Mouse (Mus musculus) forebrain, embryonic 15.5 days (tissue): ENCODE measurements around the gene Ep400. TPM values are rescaled to one million over a fixed set of nuclear protein-coding genes. Genes with fewer than 3 reads are reported as not detected.
"Not testable (repeated sequence)": the region's sequence is repeated elsewhere in the genome, so short reads cannot be mapped to it uniquely, and the experiment has no call there.

Experiments used
- ATAC-seq: fragments of 200-750 bp; cut with Nextera tagmentation; replicated peaks from 2 replicates; pipeline ENCODE4 v1.8.0; 2017; ENCODE audit warnings: mild to moderate bottlenecking, moderate TSS enrichment, moderate library complexity
- H3K27ac ChIP-seq: fragments of 300-500 bp; sonication (generic); replicated peaks from 2 replicates; pipeline ENCODE4 v1.5.1; 2015; ENCODE audit warnings: mild to moderate bottlenecking, inconsistent platforms
- H3K27me3 ChIP-seq: fragments of 300-500 bp; sonication (generic); 2 replicates; pipeline ENCODE4 v1.6.1; 2015; ENCODE audit warnings: inconsistent platforms
- H3K36me3 ChIP-seq: fragments of 300-500 bp; sonication (generic); 2 replicates; pipeline ENCODE4 v1.6.1; 2015; ENCODE audit warnings: mild to moderate bottlenecking, inconsistent platforms
- H3K4me1 ChIP-seq: fragments of 300-500 bp; sonication (generic); 2 replicates; pipeline ENCODE4 v1.6.1; 2015; ENCODE audit warnings: inconsistent platforms
- H3K4me2 ChIP-seq: fragments of 300-500 bp; sonication (generic); replicated peaks from 2 replicates; pipeline ENCODE4 v1.6.1; 2015; ENCODE audit warnings: mild to moderate bottlenecking, inconsistent platforms
- H3K4me3 ChIP-seq: fragments of 300-500 bp; sonication (generic); 2 replicates; pipeline ENCODE4 v1.5.1; 2015; ENCODE audit warnings: mild to moderate bottlenecking, inconsistent platforms
- H3K9ac ChIP-seq: fragments of 300-500 bp; sonication (generic); replicated peaks from 2 replicates; pipeline ENCODE4 v1.6.1; 2015; ENCODE audit warnings: mild to moderate bottlenecking, inconsistent platforms
- H3K9me3 ChIP-seq: fragments of 300-500 bp; sonication (generic); 2 replicates; pipeline ENCODE4 v1.6.1; 2016; ENCODE audit warnings: inconsistent platforms
- WGBS: fragments of 180-500 bp; shearing (Covaris S2); methylation state at CpG from one replicate; pipeline ENCODE4 v1.1.7; 2015; ENCODE audit warnings: mixed read lengths; 5-methylcytosine and 5-hydroxymethylcytosine counted together
- polyA plus RNA-seq: library from polyadenylated mRNA; unstranded; fragments of >200 nt; fragmentation: Nextera tagmentation; extraction: Ambion mirVana; gene quantifications from 2 replicates; pipeline ENCODE4 v1.2.1, GENCODE M21; 2015

Gene Ep400
- polyA plus RNA-seq, 1 experiment from 2014 or later: 56.6 TPM

DNA sequence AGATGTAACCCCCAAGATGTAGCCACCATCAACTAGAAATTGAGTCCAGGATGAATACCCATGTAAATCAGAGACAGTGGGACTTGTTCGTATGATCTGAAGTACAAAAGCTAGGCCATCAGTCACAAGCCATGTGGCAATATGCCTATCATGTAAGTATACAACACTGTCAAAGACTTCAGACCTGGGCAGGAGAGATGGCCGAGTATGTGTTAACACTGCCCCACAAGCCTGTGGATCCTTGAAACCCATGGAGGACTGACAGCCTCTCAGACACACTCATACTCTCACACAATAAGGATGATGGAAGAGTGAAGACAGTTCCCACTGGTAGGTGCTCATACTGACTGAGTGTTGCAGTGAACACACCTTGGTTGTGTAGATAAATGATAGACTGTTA lies 5.6 kb upstream of the Ep400 start:
- H3K9ac ChIP-seq: no peak overlapping the region
- H3K4me1 ChIP-seq: peaks cover 21% of the 10 kb centered on the region
- H3K4me3 ChIP-seq: no peak overlapping the region
- H3K4me2 ChIP-seq: no peak overlapping the region
- H3K9me3 ChIP-seq: no peaks in the 10 kb centered on the region
- no peaks in the 10 kb centered on the region for H3K27me3 ChIP-seq
- no peak for ATAC-seq
- H3K36me3 ChIP-seq: peaks cover 14% of the 10 kb centered on the region
- WGBS: 96% methylated on average over 2 of the region's 2 CpGs
- no peak overlapping the region for H3K27ac ChIP-seq

DNA sequence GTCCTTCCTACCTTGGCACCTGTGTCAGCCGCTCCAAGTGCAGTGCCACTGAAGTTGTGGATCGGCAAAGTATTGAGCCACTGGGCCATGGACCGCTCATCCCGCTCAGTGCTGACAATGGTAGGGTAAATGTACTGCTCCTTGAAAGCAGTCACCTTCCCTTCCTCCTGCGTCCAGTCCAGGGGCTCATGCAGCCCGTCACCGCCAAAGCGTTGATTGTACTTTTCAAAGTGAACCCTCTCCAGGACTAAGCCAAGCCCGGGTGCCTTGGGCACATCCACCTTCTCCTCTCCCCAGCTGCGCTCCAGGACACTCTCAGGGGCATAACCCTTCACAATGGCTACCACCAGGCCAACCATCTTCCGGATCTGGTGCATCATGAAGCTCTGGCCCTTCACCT lies 4.0 kb upstream of the Ep400 start:
- H3K27me3 ChIP-seq: no peaks in the 10 kb centered on the region
- no peak overlapping the region for H3K4me3 ChIP-seq
- no peak for ATAC-seq
- peaks cover 14% of the 10 kb centered on the region for H3K36me3 ChIP-seq
- no peak overlapping the region for H3K4me2 ChIP-seq
- no peaks in the 10 kb centered on the region for H3K9me3 ChIP-seq
- 96% methylated on average over 11 of the region's 11 CpGs for WGBS
- peaks cover 13% of the 10 kb centered on the region for H3K4me1 ChIP-seq
- no peak overlapping the region for H3K27ac ChIP-seq
- H3K9ac ChIP-seq: no peak overlapping the region

DNA sequence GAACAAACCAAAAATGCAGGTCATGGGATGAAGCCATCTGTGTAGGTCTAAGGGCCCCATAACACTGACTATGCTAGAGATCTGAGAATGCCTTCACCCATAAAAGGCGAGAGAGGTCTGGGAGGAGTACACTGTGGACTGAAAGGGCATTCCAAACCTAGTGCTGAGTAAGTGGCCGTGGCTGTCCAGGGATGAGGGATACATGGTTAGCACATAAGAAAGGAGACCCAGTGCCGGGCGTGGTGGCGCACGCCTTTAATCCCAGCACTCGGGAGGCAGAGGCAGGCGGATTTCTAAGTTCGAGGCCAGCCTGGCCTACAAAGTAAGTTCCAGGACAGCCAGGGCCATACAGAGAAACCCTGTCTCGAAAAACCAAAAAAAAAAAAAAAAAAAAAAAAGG lies 2.4 kb upstream of the Ep400 start:
- ATAC-seq, H3K4me3 ChIP-seq, H3K9me3 ChIP-seq, H3K27me3 ChIP-seq, H3K9ac ChIP-seq, H3K27ac ChIP-seq, H3K4me2 ChIP-seq: not testable (repeated sequence)
- 95% methylated on average over 9 of the region's 10 CpGs for WGBS
- Histone ChIP-seq H3K36me3 (peaks cover 14% of the 10 kb centered on the region), H3K4me1 (peaks cover 22% of the 10 kb centered on the region)

DNA sequence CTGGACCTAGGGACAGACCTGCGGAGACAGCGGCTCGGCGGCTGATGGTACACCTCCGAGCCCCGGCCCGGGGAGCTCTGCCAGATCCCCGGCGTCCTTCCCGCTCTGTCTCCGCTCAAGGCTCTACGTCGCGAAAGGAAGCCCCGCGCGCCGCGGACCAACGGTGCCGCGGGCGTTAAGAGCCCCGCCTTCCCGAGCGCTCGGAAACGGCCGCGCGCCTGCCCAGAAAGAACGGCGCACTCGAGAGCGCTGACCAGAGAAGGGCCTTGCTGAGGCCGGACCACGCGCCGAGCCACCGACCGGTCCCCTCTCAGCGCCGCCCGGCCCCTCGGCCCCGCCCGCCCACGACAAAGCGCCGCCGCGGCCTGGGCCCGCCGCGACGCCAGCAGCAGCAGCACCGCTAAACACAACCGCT lies 479 bp downstream of the Ep400 start:
- under 1% methylated on average over 56 of the region's 58 CpGs for WGBS
- Histone ChIP-seq H3K27me3 (no peaks in the 10 kb centered on the region), H3K9ac (peak overlapping the region; percentile 95), H3K4me3 (peak overlapping the region; percentile 91), H3K9me3 (no peaks in the 10 kb centered on the region), H3K27ac (peak overlapping the region; percentile 96), H3K4me2 (peak overlapping the region; percentile 61), H3K36me3 (peaks cover 10% of the 10 kb centered on the region), H3K4me1 (peaks cover 29% of the 10 kb centered on the region)
- ATAC-seq: no peak

- Histone ChIP-seq H3K27me3 (no peaks in the 10 kb centered on the region), H3K9me3 (no peaks in the 10 kb centered on the region), H3K36me3 (peaks cover 2% of the 10 kb centered on the region), H3K4me1 (peaks cover 29% of the 10 kb centered on the region), H3K27ac (no peak overlapping the region), H3K4me3 (peak overlapping the region; percentile 91), H3K9ac (peak overlapping the region; percentile 95), H3K4me2 (peak overlapping the region; percentile 61)
- 59% methylated on average over 4 of the region's 4 CpGs for WGBS
- ATAC-seq: no peak
These were observed 1.2 kb downstream of the Ep400 start for GRCm38 (mm10) chr5:110769272-110769671.

GRCm38 (mm10) chr5:110763890-110764289 lies 6.6 kb downstream of the Ep400 start:
- H3K4me3 ChIP-seq: no peak overlapping the region
- H3K9ac ChIP-seq: no peak overlapping the region
- H3K27me3 ChIP-seq: no peaks in the 10 kb centered on the region
- no peak overlapping the region for H3K4me2 ChIP-seq
- H3K4me1 ChIP-seq: peaks cover 17% of the 10 kb centered on the region
- no peak for ATAC-seq
- WGBS: 96% methylated on average over 8 of the region's 8 CpGs
- no peaks in the 10 kb centered on the region for H3K36me3 ChIP-seq
- no peak overlapping the region for H3K27ac ChIP-seq
- H3K9me3 ChIP-seq: no peaks in the 10 kb centered on the region

GRCm38 (mm10) chr5:110745021-110745420 lies 25.5 kb downstream of the Ep400 start:
- no peak for ATAC-seq
- WGBS: 72% methylated on average over 1 of the region's 1 CpGs
- no peak overlapping the region for H3K9ac ChIP-seq

DNA sequence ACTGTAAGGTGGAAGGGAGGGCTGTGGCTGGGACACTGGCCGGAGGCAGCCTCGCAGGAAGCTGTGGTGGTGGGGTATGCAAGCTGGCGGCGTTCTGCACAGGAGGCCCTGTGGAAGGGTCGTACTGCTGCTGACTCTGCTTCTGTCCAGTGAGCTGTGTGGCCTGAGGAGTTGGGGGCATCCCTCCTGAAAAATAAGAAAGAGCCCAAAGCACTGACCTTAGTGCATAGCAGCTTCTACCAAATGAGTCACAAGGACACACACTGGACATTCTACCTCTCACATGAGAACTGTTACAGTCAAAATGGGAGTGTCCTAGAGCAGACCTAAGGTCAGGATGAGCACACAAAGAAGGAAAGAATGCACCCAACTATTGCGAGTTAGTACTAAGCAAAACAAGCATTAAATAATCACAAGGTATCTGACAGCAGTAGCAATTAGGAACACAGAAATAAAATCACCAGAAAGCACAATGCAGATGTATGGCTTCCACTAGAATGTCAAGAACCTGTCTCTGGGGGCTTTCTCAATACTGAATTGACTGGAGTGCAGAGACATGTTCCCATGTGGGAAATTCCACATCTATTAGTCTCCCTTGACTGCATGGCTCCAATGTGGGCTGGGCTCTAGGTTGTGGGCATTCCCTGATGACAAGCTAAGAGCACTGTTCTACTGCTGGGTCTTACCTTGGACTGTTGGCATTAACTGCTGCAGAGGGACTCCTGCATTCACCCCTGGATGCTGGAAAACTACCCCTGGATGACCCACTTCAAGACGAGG lies 30.8 kb downstream of the Ep400 start:
- 94% methylated on average over 7 of the region's 7 CpGs for WGBS
- Histone ChIP-seq H3K27ac (no peak overlapping the region), H3K9ac (no peak overlapping the region), H3K4me3 (no peak overlapping the region), H3K4me1 (no peaks in the 10 kb centered on the region), H3K9me3 (no peaks in the 10 kb centered on the region), H3K36me3 (peaks cover 43% of the 10 kb centered on the region), H3K27me3 (no peaks in the 10 kb centered on the region), H3K4me2 (no peak overlapping the region)
- no peak for ATAC-seq

More at GRCm38 (mm10) chr5:110745021-110745420, 25.5 kb downstream of the Ep400 start:
- Histone ChIP-seq H3K4me2 (no peak overlapping the region), H3K4me3 (no peak overlapping the region), H3K27me3 (no peaks in the 10 kb centered on the region), H3K36me3 (0 out of 2 replicates have a peak, but pooled peaks cover 3% of the 10 kb centered on the region), H3K27ac (no peak overlapping the region), H3K9me3 (no peaks in the 10 kb centered on the region), H3K4me1 (no peaks in the 10 kb centered on the region)

- no peaks in the 10 kb centered on the region for H3K9me3 ChIP-seq
- H3K27ac ChIP-seq: no peak overlapping the region
- 100% methylated on average over 1 of the region's 1 CpGs for WGBS
- H3K4me1 ChIP-seq: no peaks in the 10 kb centered on the region
- H3K27me3 ChIP-seq: no peaks in the 10 kb centered on the region
- H3K36me3 ChIP-seq: peaks cover 76% of the 10 kb centered on the region
- no peak overlapping the region for H3K4me2 ChIP-seq
- no peak for ATAC-seq
- no peak overlapping the region for H3K9ac ChIP-seq
- no peak overlapping the region for H3K4me3 ChIP-seq
These were observed 34.9 kb downstream of the Ep400 start for GRCm38 (mm10) chr5:110735606-110736005.

GRCm38 (mm10) chr5:110733231-110733823 lies 37.2 kb downstream of the Ep400 start:
- Histone ChIP-seq H3K36me3 (peaks cover 74% of the 10 kb centered on the region), H3K4me3 (no peak overlapping the region)
- 93% methylated on average over 4 of the region's 4 CpGs for WGBS

DNA sequence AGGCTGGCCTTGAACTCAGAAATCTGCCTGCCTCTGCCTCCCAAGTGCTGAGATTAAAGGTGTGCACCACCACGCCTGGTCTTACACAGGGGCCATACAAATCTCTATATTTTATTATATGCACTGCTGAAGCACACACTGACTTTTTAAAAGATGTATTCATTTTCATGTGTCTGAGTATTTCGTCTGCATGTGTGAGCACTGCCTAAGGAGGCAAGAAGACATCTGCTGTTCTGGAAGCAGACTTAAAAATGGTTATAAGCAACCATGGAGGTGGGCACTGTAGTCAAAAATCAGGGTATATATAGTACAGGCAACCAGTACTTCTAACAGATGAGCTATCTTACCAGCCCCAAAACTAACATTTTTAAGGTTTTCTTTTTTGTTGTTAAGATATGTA lies 39.3 kb downstream of the Ep400 start:
- Histone ChIP-seq H3K4me1 (no peaks in the 10 kb centered on the region), H3K9ac (no peak overlapping the region), H3K4me2 (no peak overlapping the region), H3K4me3 (no peak overlapping the region), H3K27ac (no peak overlapping the region), H3K36me3 (peaks cover 74% of the 10 kb centered on the region), H3K27me3 (no peaks in the 10 kb centered on the region), H3K9me3 (no peaks in the 10 kb centered on the region)
- 95% methylated on average over 2 of the region's 2 CpGs for WGBS
- ATAC-seq: no peak

More at GRCm38 (mm10) chr5:110733231-110733823, 37.2 kb downstream of the Ep400 start:
- H3K9me3 ChIP-seq: no peaks in the 10 kb centered on the region
- H3K9ac ChIP-seq: no peak overlapping the region
- H3K27ac ChIP-seq: no peak overlapping the region
- H3K4me1 ChIP-seq: no peaks in the 10 kb centered on the region
- no peak for ATAC-seq
- H3K27me3 ChIP-seq: no peaks in the 10 kb centered on the region
- no peak overlapping the region for H3K4me2 ChIP-seq

GRCm38 (mm10) chr5:110727850-110728249 lies 42.7 kb downstream of the Ep400 start:
- ATAC-seq: no peak
- Histone ChIP-seq H3K9me3 (no peaks in the 10 kb centered on the region), H3K27ac (no peak overlapping the region), H3K4me1 (no peaks in the 10 kb centered on the region), H3K4me3 (no peak overlapping the region), H3K9ac (no peak overlapping the region), H3K36me3 (peaks cover 85% of the 10 kb centered on the region), H3K27me3 (no peaks in the 10 kb centered on the region), H3K4me2 (no peak overlapping the region)
- WGBS: 93% methylated on average over 1 of the region's 1 CpGs
